Mouse (Mus musculus) mesoderm, embryonic 11.5 days (tissue): ENCODE data around the gene Rpain.

ENCODE experiments used
- DNase-seq: peaks from one replicate; pipeline ENCODE4 v3.0.0-alpha.2; 2012; ENCODE audit warnings: low read depth, low spot score

The Rpain gene

GRCm38 (mm10) chr11:70969821-70970559, at the start of gene Rpain, which contains the start of gene Nup88:
Gene Rpain, plus strand, starts transcription at chr11:70970213.
Gene Nup88, minus strand, starts transcription at chr11:70969973.
- peak; percentile 97 for DNase-seq

GRCm38 (mm10) chr11:70931461-70931860, 38.6 kb upstream of the Rpain start:
- DNase-seq: no peak

GRCm38 (mm10) chr11:70935316-70935715, 34.7 kb upstream of the Rpain start:
- DNase-seq: no peak

GRCm38 (mm10) chr11:70942596-70942995, 27.4 kb upstream of the Rpain start:
- no peak for DNase-seq

GRCm38 (mm10) chr11:70943651-70944050, 26.4 kb upstream of the Rpain start:
- DNase-seq: no peak

GRCm38 (mm10) chr11:70944935-70945817, 24.8 kb upstream of the Rpain start:
- no peak for DNase-seq

- no peak for DNase-seq
Measured at GRCm38 (mm10) chr11:70954711-70955110, 15.3 kb upstream of the Rpain start.

- no peak for DNase-seq
Measured at GRCm38 (mm10) chr11:70960786-70961554, 9.0 kb upstream of the Rpain start.

GRCm38 (mm10) chr11:70964222-70964907, 5.6 kb upstream of the Rpain start:
- no peak for DNase-seq

GRCm38 (mm10) chr11:70969271-70969794, 680 bp upstream of the Rpain start:
- DNase-seq: peak; percentile 35

GRCm38 (mm10) chr11:70970560-70971540, 837 bp downstream of the Rpain start:
- no peak for DNase-seq

- DNase-seq: no peak
Measured at GRCm38 (mm10) chr11:70972586-70972985, 2.6 kb downstream of the Rpain start.

- peak; percentile 17 for DNase-seq
Measured at GRCm38 (mm10) chr11:70973947-70974346, 3.9 kb downstream of the Rpain start.

GRCm38 (mm10) chr11:70975193-70975592, 5.2 kb downstream of the Rpain start:
- no peak for DNase-seq

- DNase-seq: no peak
Measured at GRCm38 (mm10) chr11:70977293-70977692, 7.3 kb downstream of the Rpain start.

GRCm38 (mm10) chr11:70980232-70980631, 10.2 kb downstream of the Rpain start:
- DNase-seq: no peak

- no peak for DNase-seq
Measured at GRCm38 (mm10) chr11:70980751-70981510, 10.9 kb downstream of the Rpain start.

- no peak for DNase-seq
Measured at GRCm38 (mm10) chr11:70982030-70982429, 12.0 kb downstream of the Rpain start.
